Mouse (Mus musculus) megakaryocyte, embryonic 14.5 days (primary cell): Measurements from ENCODE around the gene 4933424G06Rik. TPM values are rescaled to one million over a fixed set of nuclear protein-coding genes. Genes with fewer than 3 reads are reported as not detected.

ENCODE experiments used
- H3K27me3 ChIP-seq: replicated peaks from 2 replicates; pipeline ENCODE3; 2012; ENCODE audit warnings: inconsistent platforms
- H3K36me3 ChIP-seq: replicated peaks from 2 replicates; pipeline ENCODE3; 2012; ENCODE audit warnings: low read length, inconsistent platforms, mixed read lengths
- H3K4me1 ChIP-seq: 2 replicates; pipeline ENCODE4 v1.6.1; 2012; ENCODE audit warnings: inconsistent platforms
- H3K4me3 ChIP-seq: replicated peaks from 2 replicates; pipeline ENCODE3; 2012; ENCODE audit warnings: moderate library complexity, mild to moderate bottlenecking, inconsistent platforms
- H3K9me3 ChIP-seq: 2 replicates; pipeline ENCODE4 v1.6.1; 2012; ENCODE audit warnings: inconsistent platforms
- FLI1 ChIP-seq: IDR thresholded peaks from 2 replicates; pipeline ENCODE4 v1.6.1; 2012; ENCODE audit warnings: low read length, inconsistent platforms, mixed read lengths
- GATA1 ChIP-seq: IDR thresholded peaks from 3 replicates; pipeline ENCODE4 v1.6.1; 2012; ENCODE audit warnings: mixed read lengths, low read length, inconsistent platforms, borderline replicate concordance
- polyA plus RNA-seq: library from polyadenylated mRNA; stranded (reverse); fragments of >175 nt; gene quantifications from 2 replicates; pipeline ENCODE4 v1.2.3, GENCODE M21; 2012; ENCODE audit warnings: low replicate concordance; ENCODE audit not compliant: insufficient read depth

The 4933424G06Rik gene
- polyA plus RNA-seq, 1 experiment, result not detected

DNA sequence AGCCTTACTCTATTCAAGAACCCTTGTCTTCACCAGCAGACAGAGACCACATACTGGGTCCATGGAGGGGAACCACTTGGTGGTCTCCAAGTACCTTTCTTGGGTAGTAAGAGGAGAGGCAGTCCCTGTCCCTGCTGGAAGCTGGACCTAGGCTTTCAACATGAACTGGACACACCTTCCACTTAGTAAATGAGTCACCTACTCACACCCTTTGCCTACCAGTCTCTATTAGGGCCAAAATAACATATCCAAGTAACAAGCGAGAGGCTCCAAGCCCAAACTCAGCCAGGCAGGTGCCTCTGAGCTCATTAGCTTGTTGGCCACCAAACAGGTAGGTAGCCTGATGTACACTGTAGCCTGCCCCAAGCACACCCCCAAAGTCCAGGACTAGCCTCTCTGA lies 1.3 kb upstream of the 4933424G06Rik start:
- Histone ChIP-seq H3K4me1 (peaks cover 39% of the 10 kb centered on the region), H3K9me3 (peaks cover 4% of the 10 kb centered on the region), H3K27me3 (no peaks in the 10 kb centered on the region), H3K36me3 (peaks cover 49% of the 10 kb centered on the region), H3K4me3 (peak overlapping the region; percentile 96)
- TF ChIP-seq GATA1, result no peak
- no peak for TF ChIP-seq FLI1

DNA sequence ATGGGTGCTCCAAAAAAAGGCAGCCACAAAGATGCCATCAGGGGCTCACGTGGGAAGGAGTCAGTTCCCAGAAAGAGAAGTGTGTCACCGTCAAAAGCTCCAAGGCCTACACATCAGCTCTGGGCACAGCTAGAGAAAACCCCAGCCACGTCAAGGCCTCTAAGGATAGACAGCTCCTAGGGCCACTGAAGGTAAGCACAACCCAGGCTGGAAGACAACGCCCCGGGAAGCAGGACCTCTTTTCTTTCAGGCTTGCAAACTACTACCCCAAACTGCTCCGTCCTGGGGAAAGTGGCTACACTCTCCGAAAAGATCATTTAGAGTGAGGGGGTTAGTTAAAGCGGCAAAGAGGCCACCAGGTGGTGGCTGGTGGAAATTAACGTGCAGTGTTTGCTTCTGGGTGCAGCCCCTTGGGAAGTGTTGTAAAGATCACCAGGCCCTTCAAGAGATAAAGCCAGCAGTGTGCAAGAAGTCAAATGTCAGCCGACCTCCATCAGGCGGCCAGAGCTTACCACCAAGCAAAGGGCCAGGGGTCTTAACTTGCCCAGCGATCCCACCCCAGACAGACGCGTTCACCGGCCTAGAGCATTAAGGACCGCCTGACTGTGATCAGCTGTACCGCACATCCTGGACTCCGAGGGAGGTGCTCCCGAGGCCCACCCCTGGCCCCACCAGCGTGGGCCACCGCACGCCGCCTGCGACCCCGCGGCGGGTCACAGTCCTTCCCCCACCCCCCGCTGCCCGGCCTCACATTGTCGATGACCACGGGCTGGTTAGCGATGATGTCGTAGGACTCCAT lies 695 bp upstream of the 4933424G06Rik start:
- H3K4me3 ChIP-seq, result peak overlapping the region; percentile 96
- peaks cover 37% of the 10 kb centered on the region for H3K4me1 ChIP-seq
- TF ChIP-seq FLI1 (no peak), GATA1 (no peak)
- peaks cover 42% of the 10 kb centered on the region for H3K36me3 ChIP-seq
- peaks cover 11% of the 10 kb centered on the region for H3K9me3 ChIP-seq
- H3K27me3 ChIP-seq, result peaks cover 2% of the 10 kb centered on the region

DNA sequence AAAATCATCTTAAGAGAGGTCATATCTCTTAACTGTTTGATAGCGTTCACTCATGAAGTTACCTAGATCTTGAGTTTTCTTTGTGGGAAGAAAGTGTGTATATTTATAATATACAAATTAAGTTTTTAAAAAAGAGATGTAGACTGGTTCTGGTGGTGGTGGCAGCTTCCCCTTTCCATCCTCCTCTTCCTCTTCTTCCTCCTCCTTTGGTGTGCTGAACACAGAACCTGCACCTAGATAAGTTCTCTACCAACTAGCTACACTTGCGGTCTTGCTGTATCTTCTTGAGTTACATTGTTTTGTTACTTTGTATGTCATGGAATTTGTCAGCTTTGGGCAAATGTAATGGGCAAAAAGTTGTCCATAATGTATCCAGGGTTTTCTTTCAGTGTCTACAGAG lies 1.2 kb downstream of the 4933424G06Rik start:
- Histone ChIP-seq H3K27me3 (peaks cover 11% of the 10 kb centered on the region), H3K4me1 (peaks cover 34% of the 10 kb centered on the region), H3K4me3 (no peak overlapping the region), H3K9me3 (peaks cover 15% of the 10 kb centered on the region), H3K36me3 (peaks cover 24% of the 10 kb centered on the region)
- TF ChIP-seq FLI1, result no peak
- no peak for TF ChIP-seq GATA1

- Histone ChIP-seq H3K36me3 (no peaks in the 10 kb centered on the region), H3K4me1 (peaks cover 6% of the 10 kb centered on the region; the same call in 1 of the 2 replicates), H3K9me3 (peaks cover 15% of the 10 kb centered on the region), H3K4me3 (no peak within 1 kb of the TSS), H3K27me3 (peaks cover 24% of the 10 kb centered on the region)
- TF ChIP-seq GATA1 (no peak), FLI1 (no peak)
Measured at GRCm38 (mm10) chr1:36714311-36714710, 4.4 kb downstream of the 4933424G06Rik start, which contains the start of gene Actr1b. TSS of gene Actr1b (minus strand) at chr1:36714422.

DNA sequence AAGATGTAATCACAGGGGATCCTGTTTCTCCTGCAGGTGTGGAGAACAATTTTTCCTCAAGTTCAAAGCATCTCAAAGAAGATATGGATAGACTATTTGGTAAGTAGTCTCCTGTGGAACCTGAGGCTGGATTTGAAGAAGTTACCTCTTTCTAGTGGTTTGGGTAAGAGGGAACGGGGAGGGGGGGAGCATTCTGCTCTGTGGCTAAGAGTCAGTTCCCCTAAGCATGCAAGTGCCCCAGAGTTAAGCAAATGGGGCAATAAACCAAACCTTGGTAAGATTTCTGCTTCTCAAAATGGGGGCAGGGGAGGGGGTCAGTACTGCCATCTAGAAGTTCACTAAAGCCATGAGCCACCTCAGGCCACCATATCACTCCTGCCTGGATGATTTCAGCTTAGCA lies 8.8 kb downstream of the 4933424G06Rik start:
- Histone ChIP-seq H3K4me1 (peaks cover 7% of the 10 kb centered on the region; the same call in 1 of the 2 replicates), H3K4me3 (no peak overlapping the region), H3K36me3 (no peaks in the 10 kb centered on the region), H3K9me3 (peaks cover 9% of the 10 kb centered on the region), H3K27me3 (peaks cover 38% of the 10 kb centered on the region)
- TF ChIP-seq FLI1 (no peak), GATA1 (no peak)

DNA sequence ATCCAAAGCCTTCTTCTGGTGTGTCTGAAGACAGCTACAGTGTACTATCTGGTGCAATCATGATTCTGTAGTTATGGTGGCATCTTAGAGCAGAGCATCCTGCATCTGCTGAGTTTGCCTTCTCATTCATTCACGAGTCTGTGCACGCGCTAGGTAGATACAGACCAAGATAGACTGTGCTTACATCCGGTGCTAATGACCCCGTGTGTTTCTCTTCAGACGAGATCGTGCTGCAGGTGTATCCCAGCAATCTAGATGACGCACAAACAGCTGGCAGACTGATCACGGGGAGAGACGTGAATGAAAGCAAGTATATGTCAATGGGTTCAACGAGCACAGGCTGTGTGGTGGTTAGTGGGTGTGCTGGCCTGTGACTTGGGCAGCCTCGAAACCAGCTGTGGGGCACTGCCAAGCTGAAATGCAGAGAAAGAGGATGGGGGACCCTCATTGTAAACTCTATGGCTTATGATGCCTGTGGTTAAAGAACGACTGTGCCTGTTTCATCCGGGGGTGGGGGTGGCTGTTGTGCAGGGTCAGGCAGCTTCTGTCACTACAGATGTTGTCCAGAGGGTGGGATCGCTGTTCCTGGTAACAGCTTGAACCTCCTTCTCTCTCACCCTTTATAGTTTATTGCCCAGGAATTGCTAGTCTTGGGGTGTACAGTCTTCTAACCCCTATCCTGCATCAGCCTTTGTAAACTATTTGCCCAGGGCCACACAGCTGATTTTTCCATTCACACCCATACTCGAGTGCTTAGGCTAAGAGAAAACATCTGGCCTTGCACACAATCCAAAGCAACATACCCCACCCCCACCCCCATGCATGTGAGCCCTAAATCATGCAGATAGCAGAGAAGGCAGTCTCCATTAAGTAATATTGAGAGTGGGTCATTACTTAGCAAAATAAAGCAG lies 13.5 kb downstream of the 4933424G06Rik start:
- no peaks in the 10 kb centered on the region for H3K36me3 ChIP-seq
- no peaks in the 10 kb centered on the region for H3K9me3 ChIP-seq
- H3K4me1 ChIP-seq, result peaks cover 7% of the 10 kb centered on the region; the same call in 1 of the 2 replicates
- no peak for TF ChIP-seq GATA1
- no peak for TF ChIP-seq FLI1
- peaks cover 26% of the 10 kb centered on the region for H3K27me3 ChIP-seq
- H3K4me3 ChIP-seq, result no peak overlapping the region

DNA sequence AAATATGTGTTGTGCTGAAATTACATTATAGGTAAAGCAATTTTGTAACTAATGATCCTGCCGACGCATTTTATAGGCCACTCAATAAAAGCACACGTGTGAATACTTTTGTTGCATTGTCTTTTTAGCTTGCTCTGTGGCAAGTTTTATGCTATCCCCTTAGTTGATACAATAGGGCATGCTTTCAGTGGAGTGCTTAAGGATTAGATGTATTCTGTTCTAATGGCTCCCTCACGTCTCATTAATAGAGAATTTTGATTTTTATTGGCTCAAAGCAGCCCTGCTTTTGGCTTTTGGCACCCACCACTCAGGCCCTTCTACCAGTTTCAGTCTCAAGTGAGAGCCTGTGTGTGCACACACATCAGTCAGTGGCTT lies 14.1 kb downstream of the 4933424G06Rik start:
- H3K36me3 ChIP-seq, result no peaks in the 10 kb centered on the region
- peaks cover 21% of the 10 kb centered on the region for H3K27me3 ChIP-seq
- H3K4me1 ChIP-seq, result peaks cover 7% of the 10 kb centered on the region; the same call in 1 of the 2 replicates
- no peak for TF ChIP-seq GATA1
- TF ChIP-seq FLI1, result no peak
- no peaks in the 10 kb centered on the region for H3K9me3 ChIP-seq
- no peak overlapping the region for H3K4me3 ChIP-seq

GRCm38 (mm10) chr1:36737300-36737699 lies 27.4 kb downstream of the 4933424G06Rik start:
- H3K36me3 ChIP-seq, result no peaks in the 10 kb centered on the region
- no peak for TF ChIP-seq GATA1
- TF ChIP-seq FLI1, result no peak
- H3K4me3 ChIP-seq, result no peak overlapping the region
- peaks cover 18% of the 10 kb centered on the region for H3K27me3 ChIP-seq
- peaks cover 8% of the 10 kb centered on the region for H3K4me1 ChIP-seq
- H3K9me3 ChIP-seq, result no peaks in the 10 kb centered on the region

DNA sequence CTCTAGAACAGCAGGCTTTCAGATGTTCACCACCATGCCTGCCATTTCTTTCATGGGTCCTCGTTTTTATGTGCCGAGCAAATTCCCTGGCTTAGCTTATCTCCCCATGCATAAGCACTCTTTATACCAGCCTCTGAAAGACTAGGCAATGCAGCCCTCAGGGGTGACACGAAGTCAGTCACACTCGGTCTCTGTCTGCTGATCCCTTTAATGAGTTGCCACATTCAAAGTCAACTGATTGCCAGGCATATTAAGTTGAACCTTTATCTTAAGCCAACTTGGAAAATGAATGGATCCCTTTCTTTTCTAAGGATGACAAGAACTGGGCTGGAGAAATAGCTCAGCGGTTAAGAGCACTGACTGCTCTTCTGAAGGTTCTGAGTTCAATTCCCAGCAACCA lies 29.3 kb downstream of the 4933424G06Rik start:
- Histone ChIP-seq H3K36me3 (no peaks in the 10 kb centered on the region), H3K9me3 (no peaks in the 10 kb centered on the region), H3K4me1 (peaks cover 10% of the 10 kb centered on the region), H3K4me3 (no peak overlapping the region), H3K27me3 (peaks cover 34% of the 10 kb centered on the region)
- TF ChIP-seq FLI1 (no peak), GATA1 (no peak)
